Mouse (Mus musculus): Measurements from ENCODE around the gene Ccdc38. TPM values are rescaled to one million over a fixed set of nuclear protein-coding genes. Genes with fewer than 3 reads are reported as not detected.

Ccdc38 gene
- polyA plus RNA-seq, 1 experiment from 2014 or later: 0.47 TPM

DNA sequence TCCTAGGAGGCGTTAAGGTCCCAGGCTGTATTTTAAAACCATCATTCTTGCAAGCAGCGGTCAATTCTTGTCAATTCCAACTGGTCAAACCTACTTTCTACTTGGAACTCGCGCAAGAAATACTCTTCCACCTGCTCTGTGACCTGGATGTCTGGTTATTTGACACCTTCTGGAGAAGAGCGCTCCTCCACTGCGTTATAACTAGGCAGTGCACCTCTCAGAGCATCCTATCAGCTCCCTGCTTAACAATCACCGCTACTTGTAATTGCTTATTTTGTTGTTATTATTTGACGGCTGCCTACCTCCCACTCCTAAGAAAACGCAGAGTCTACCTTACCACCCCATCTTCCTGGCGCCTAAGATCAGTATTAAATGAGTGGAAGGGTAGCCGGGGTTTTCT, 48.4 kb downstream of the Ccdc38 start:
- H3K4me1 ChIP-seq (replicated peaks; ENCODE audit: control insufficient read depth, insufficient read depth, low read length): peaks cover 11% of the 10 kb centered on the region
- H3K9me3 ChIP-seq (ENCODE audit: control insufficient read depth, low read length): no peaks in the 10 kb centered on the region
- H3K27me3 ChIP-seq (replicated peaks; ENCODE audit: control insufficient read depth, insufficient read depth, low read length): no peaks in the 10 kb centered on the region
- peak overlapping the region; percentile 85 for H3K9ac ChIP-seq (ENCODE audit: low read length)
- ATAC-seq (replicated peaks; ENCODE audit: low FRiP score, low TSS enrichment, low read depth): no peak
- peak overlapping the region; percentile 97 for H3K4me3 ChIP-seq (ENCODE audit: low read depth, low read length)
- peak overlapping the region; percentile 91 for H3K4me2 ChIP-seq (ENCODE audit: low read length)
- peaks cover 37% of the 10 kb centered on the region for H3K36me3 ChIP-seq (ENCODE audit: control insufficient read depth, insufficient read depth, low read length)
- 1% methylated on average over 11 of the region's 11 CpGs for WGBS
- peak overlapping the region; percentile 70; the same call in 1 of the 2 replicates for H3K27ac ChIP-seq (ENCODE audit: low read depth)
- DNase-seq (ENCODE audit: low spot score): no peak

- Histone ChIP-seq H3K36me3 (ENCODE audit: control insufficient read depth, insufficient read depth, low read length) (peaks cover 34% of the 10 kb centered on the region), H3K4me1 (replicated peaks; ENCODE audit: control insufficient read depth, insufficient read depth, low read length) (peaks cover 11% of the 10 kb centered on the region), H3K4me2 (ENCODE audit: low read length) (peak within 1 kb of the TSS; percentile 91), H3K9me3 (ENCODE audit: control insufficient read depth, low read length) (no peaks in the 10 kb centered on the region), H3K4me3 (ENCODE audit: low read depth, low read length) (peak within 1 kb of the TSS; percentile 97), H3K27ac (ENCODE audit: low read depth) (peak within 1 kb of the TSS; percentile 70), H3K9ac (ENCODE audit: low read length) (peak within 1 kb of the TSS; percentile 85), H3K27me3 (replicated peaks; ENCODE audit: control insufficient read depth, insufficient read depth, low read length) (no peaks in the 10 kb centered on the region)
- WGBS: under 1% methylated on average over 60 of the region's 63 CpGs
- ATAC-seq (replicated peaks; ENCODE audit: low FRiP score, low TSS enrichment, low read depth): peak; percentile 89
- DNase-seq (ENCODE audit: low spot score): peak; percentile 99
Observed at GRCm38 (mm10) chr10:93589281-93589848, 48.9 kb downstream of the Ccdc38 start, which contains the start of gene Snrpf. Gene Snrpf (minus strand): TSS chr10:93589706.

DNA sequence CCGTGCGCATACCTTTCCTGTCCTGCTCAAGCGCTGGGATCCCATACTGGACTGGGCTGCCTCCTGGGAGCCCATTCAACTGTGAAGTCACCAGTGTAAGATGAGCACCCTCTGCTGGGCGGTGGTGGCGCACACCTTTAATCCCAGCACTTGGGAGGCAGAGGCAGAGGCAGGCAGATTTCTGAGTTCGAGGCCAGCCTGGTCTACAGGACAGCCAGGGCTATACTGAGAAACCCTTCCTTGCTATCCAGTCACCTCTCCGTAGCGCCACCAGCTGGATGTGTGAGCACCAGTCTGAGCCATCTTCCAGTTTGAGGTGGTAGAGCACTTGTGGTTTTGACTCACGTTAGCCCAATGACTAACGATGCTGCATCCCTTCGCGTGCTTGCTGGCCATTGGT, 52.0 kb downstream of the Ccdc38 start:
- H3K4me3 ChIP-seq (ENCODE audit: low read depth, low read length): no peak overlapping the region
- H3K4me2 ChIP-seq (ENCODE audit: low read length): no peak overlapping the region
- peaks cover 3% of the 10 kb centered on the region; the same call in 1 of the 2 replicates for H3K36me3 ChIP-seq (ENCODE audit: control insufficient read depth, insufficient read depth, low read length)
- ATAC-seq (replicated peaks; ENCODE audit: low FRiP score, low TSS enrichment, low read depth) (no peak), DNase-seq (ENCODE audit: low spot score) (no peak)
- H3K4me1 ChIP-seq (replicated peaks; ENCODE audit: control insufficient read depth, insufficient read depth, low read length): peaks cover 11% of the 10 kb centered on the region
- 58% methylated on average over 12 of the region's 12 CpGs for WGBS
- H3K27ac ChIP-seq (ENCODE audit: low read depth): no peak overlapping the region
- H3K9me3 ChIP-seq (ENCODE audit: control insufficient read depth, low read length): no peaks in the 10 kb centered on the region
- H3K27me3 ChIP-seq (replicated peaks; ENCODE audit: control insufficient read depth, insufficient read depth, low read length): no peaks in the 10 kb centered on the region
- H3K9ac ChIP-seq (ENCODE audit: low read length): no peak overlapping the region

- Histone ChIP-seq H3K9me3 (ENCODE audit: control insufficient read depth, low read length) (no peaks in the 10 kb centered on the region), H3K4me2 (ENCODE audit: low read length) (peak overlapping the region; percentile 84), H3K4me3 (ENCODE audit: low read depth, low read length) (peak overlapping the region; percentile 39), H3K36me3 (ENCODE audit: control insufficient read depth, insufficient read depth, low read length) (no peaks in the 10 kb centered on the region), H3K27me3 (replicated peaks; ENCODE audit: control insufficient read depth, insufficient read depth, low read length) (no peaks in the 10 kb centered on the region), H3K9ac (ENCODE audit: low read length) (peak overlapping the region; percentile 40), H3K27ac (ENCODE audit: low read depth) (no peak overlapping the region), H3K4me1 (replicated peaks; ENCODE audit: control insufficient read depth, insufficient read depth, low read length) (no peaks in the 10 kb centered on the region; the same call in 1 of the 2 replicates)
- DNase-seq (ENCODE audit: low spot score) (peak; percentile 90), ATAC-seq (replicated peaks; ENCODE audit: low FRiP score, low TSS enrichment, low read depth) (peak; percentile 49; the same call in 1 of the 2 replicates)
- 2% methylated on average over 22 of the region's 22 CpGs for WGBS
Observed at GRCm38 (mm10) chr10:93594022-93594482, 53.6 kb downstream of the Ccdc38 start.

DNA sequence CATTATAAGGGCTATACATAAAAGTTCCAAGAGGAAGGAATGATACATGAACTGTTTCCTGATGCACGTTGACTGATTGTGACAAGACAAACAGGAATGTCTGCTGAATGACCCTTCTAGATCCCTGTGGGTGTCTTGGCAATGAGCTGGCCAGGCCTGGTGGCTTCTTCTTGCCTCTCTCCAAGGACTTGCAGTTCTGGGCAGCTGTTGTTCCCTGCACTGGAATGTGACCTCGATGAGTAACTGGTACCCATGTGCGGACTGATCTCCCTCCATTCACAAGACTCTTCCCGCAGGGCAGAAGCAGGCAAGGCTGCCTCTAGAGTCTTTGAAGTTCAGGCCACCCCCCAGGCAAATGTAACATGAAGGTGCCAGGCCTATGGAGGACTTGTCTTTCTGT, 55.4 kb downstream of the Ccdc38 start:
- no peak overlapping the region for H3K4me2 ChIP-seq (ENCODE audit: low read length)
- WGBS: 65% methylated on average over 4 of the region's 4 CpGs
- no peak for DNase-seq (ENCODE audit: low spot score)
- H3K36me3 ChIP-seq (ENCODE audit: control insufficient read depth, insufficient read depth, low read length): no peaks in the 10 kb centered on the region
- H3K4me1 ChIP-seq (replicated peaks; ENCODE audit: control insufficient read depth, insufficient read depth, low read length): no peaks in the 10 kb centered on the region; the same call in 1 of the 2 replicates
- H3K27ac ChIP-seq (ENCODE audit: low read depth): no peak overlapping the region
- no peak overlapping the region for H3K4me3 ChIP-seq (ENCODE audit: low read depth, low read length)
- H3K9ac ChIP-seq (ENCODE audit: low read length): no peak overlapping the region
- no peaks in the 10 kb centered on the region for H3K27me3 ChIP-seq (replicated peaks; ENCODE audit: control insufficient read depth, insufficient read depth, low read length)
- ATAC-seq (replicated peaks; ENCODE audit: low FRiP score, low TSS enrichment, low read depth): no peak
- no peaks in the 10 kb centered on the region for H3K9me3 ChIP-seq (ENCODE audit: control insufficient read depth, low read length)

DNA sequence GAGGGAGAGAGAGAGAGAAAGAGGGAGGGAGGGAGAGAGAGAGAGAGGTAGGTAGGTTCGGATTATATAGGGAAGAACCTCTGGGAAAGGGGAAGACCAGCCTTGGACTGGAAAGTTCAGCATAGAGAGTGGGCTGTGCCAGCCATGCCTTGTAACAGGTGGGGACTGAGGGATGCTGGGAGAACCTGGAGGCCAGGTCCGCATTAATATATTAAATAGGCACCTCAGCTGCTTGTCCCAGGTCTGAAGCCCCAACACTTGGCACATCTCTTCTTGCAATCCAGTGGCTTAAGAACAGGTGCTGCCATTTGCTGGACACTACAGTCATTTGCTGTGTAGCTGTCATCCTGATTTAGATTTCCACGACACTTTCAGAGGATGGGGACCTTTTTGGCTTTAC, 56.2 kb downstream of the Ccdc38 start:
- Histone ChIP-seq H3K9ac (ENCODE audit: low read length) (no peak overlapping the region), H3K4me3 (ENCODE audit: low read depth, low read length) (no peak overlapping the region), H3K27me3 (replicated peaks; ENCODE audit: control insufficient read depth, insufficient read depth, low read length) (no peaks in the 10 kb centered on the region), H3K4me1 (replicated peaks; ENCODE audit: control insufficient read depth, insufficient read depth, low read length) (no peaks in the 10 kb centered on the region; the same call in 1 of the 2 replicates), H3K36me3 (ENCODE audit: control insufficient read depth, insufficient read depth, low read length) (no peaks in the 10 kb centered on the region), H3K27ac (ENCODE audit: low read depth) (no peak overlapping the region), H3K4me2 (ENCODE audit: low read length) (no peak overlapping the region), H3K9me3 (ENCODE audit: control insufficient read depth, low read length) (no peaks in the 10 kb centered on the region)
- 71% methylated on average over 3 of the region's 3 CpGs for WGBS
- no peak for DNase-seq (ENCODE audit: low spot score)
- no peak for ATAC-seq (replicated peaks; ENCODE audit: low FRiP score, low TSS enrichment, low read depth)

GRCm38 (mm10) chr10:93602309-93602708, 61.9 kb downstream of the Ccdc38 start:
- H3K27ac ChIP-seq (ENCODE audit: low read depth): no peak overlapping the region
- no peak overlapping the region for H3K9ac ChIP-seq (ENCODE audit: low read length)
- H3K4me2 ChIP-seq (ENCODE audit: low read length): no peak overlapping the region
- no peak for DNase-seq (ENCODE audit: low spot score)
- H3K9me3 ChIP-seq (ENCODE audit: control insufficient read depth, low read length): no peaks in the 10 kb centered on the region
- H3K36me3 ChIP-seq (ENCODE audit: control insufficient read depth, insufficient read depth, low read length): no peaks in the 10 kb centered on the region
- no peak overlapping the region for H3K4me3 ChIP-seq (ENCODE audit: low read depth, low read length)
- no peaks in the 10 kb centered on the region for H3K4me1 ChIP-seq (replicated peaks; ENCODE audit: control insufficient read depth, insufficient read depth, low read length)
- WGBS: 84% methylated on average over 5 of the region's 5 CpGs
- H3K27me3 ChIP-seq (replicated peaks; ENCODE audit: control insufficient read depth, insufficient read depth, low read length): no peaks in the 10 kb centered on the region
- ATAC-seq (replicated peaks; ENCODE audit: low FRiP score, low TSS enrichment, low read depth): no peak

DNA sequence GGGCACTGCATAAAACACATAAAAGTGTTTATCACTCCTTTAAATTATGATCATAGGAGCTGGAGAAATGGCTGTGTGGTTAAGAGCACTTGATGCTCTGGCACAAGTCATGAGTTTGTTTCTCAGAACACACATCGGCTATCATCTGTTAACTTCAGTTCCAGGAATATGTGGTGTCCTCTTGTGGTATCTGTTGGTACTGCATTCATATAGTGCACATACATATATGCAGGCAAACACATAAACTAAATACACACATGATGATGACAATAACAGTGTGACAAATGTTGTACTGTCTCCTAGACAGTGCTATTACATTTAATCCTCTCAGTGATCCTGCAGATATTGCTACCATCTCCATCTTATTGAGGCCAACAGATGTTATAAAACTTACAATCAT, 62.8 kb downstream of the Ccdc38 start:
- ATAC-seq (replicated peaks; ENCODE audit: low FRiP score, low TSS enrichment, low read depth) (no peak), DNase-seq (ENCODE audit: low spot score) (no peak)
- WGBS: 97% methylated on average over 1 of the region's 1 CpGs

DNA sequence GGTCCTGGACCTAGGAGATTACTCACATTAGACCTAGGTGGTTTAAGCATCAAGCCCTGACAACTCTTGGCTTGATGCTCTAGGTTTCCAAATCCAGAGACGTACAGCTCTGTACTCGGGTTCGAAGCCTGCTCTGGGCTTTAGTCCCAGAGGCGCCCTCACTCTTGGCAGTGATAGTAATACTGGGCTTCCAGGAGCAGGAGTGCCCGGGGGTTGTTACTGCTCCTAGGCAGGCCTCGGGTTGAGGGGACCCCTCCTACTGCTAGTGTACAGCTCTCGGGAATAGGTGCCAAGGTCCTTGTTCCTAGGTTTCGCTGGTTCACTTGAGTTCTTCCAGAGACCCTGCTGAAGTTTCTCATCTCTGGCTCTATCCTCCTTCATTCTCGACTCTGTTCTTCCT, 65.9 kb downstream of the Ccdc38 start:
- no peak overlapping the region for H3K9ac ChIP-seq (ENCODE audit: low read length)
- 90% methylated on average over 9 of the region's 9 CpGs for WGBS
- DNase-seq (ENCODE audit: low spot score) (no peak), ATAC-seq (replicated peaks; ENCODE audit: low FRiP score, low TSS enrichment, low read depth) (no peak)
- no peak overlapping the region for H3K4me3 ChIP-seq (ENCODE audit: low read depth, low read length)
- no peaks in the 10 kb centered on the region for H3K4me1 ChIP-seq (replicated peaks; ENCODE audit: control insufficient read depth, insufficient read depth, low read length)
- no peak overlapping the region for H3K27ac ChIP-seq (ENCODE audit: low read depth)
- H3K4me2 ChIP-seq (ENCODE audit: low read length): no peak overlapping the region
- H3K27me3 ChIP-seq (replicated peaks; ENCODE audit: control insufficient read depth, insufficient read depth, low read length): no peaks in the 10 kb centered on the region
- H3K9me3 ChIP-seq (ENCODE audit: control insufficient read depth, low read length): no peaks in the 10 kb centered on the region
- no peaks in the 10 kb centered on the region for H3K36me3 ChIP-seq (ENCODE audit: control insufficient read depth, insufficient read depth, low read length)

More for the DNA sequence above, 62.8 kb downstream of the Ccdc38 start:
- Histone ChIP-seq H3K27ac (ENCODE audit: low read depth) (no peak overlapping the region), H3K36me3 (ENCODE audit: control insufficient read depth, insufficient read depth, low read length) (no peaks in the 10 kb centered on the region), H3K9ac (ENCODE audit: low read length) (no peak overlapping the region), H3K27me3 (replicated peaks; ENCODE audit: control insufficient read depth, insufficient read depth, low read length) (no peaks in the 10 kb centered on the region), H3K9me3 (ENCODE audit: control insufficient read depth, low read length) (no peaks in the 10 kb centered on the region), H3K4me1 (replicated peaks; ENCODE audit: control insufficient read depth, insufficient read depth, low read length) (no peaks in the 10 kb centered on the region), H3K4me2 (ENCODE audit: low read length) (no peak overlapping the region), H3K4me3 (ENCODE audit: low read depth, low read length) (no peak overlapping the region)

All from intestine, embryonic 14.5 days (tissue).